Mouse (Mus musculus) olfactory bulb, adult 2 months (tissue): ENCODE data around the gene Ydjc.

ENCODE experiments used
- CTCF ChIP-seq: fragments of 200-500 bp; IDR thresholded peaks from 2 replicates; pipeline ENCODE4 v1.5.1; 2012; ENCODE audit warnings: low read depth, mild to moderate bottlenecking, low read length, moderate library complexity; ENCODE audit not compliant: insufficient read depth
- POLR2A ChIP-seq: fragments of 200-500 bp; IDR thresholded peaks from 2 replicates; pipeline ENCODE4 v1.6.1; 2012; ENCODE audit warnings: mild to moderate bottlenecking, low read depth, low read length, moderate library complexity; ENCODE audit not compliant: insufficient read depth

- TF ChIP-seq POLR2A, result no peak
- no peak; the same call in 1 of the 2 replicates for TF ChIP-seq CTCF
Measured at GRCm38 (mm10) chr16:17209404-17209960, 65.1 kb downstream of the Ydjc start.
